Mouse (Mus musculus): ENCODE data around the gene Ppp1r15b. TPM values are rescaled to one million over a fixed set of nuclear protein-coding genes. Genes with fewer than 3 reads are reported as not detected.

Gene Ppp1r15b
- total RNA-seq, 4 experiments from 2014 or later, result 39.6 to 47.7 (median 43.0) TPM

- peak in 1 of 2 experiments; percentile 50 for DNase-seq (ENCODE audit: low spot score in 2 of 2)
Observed at GRCm38 (mm10) chr1:133159128-133159564, 28.2 kb downstream of the Ppp1r15b start.

GRCm38 (mm10) chr1:133161559-133161958 lies 30.6 kb downstream of the Ppp1r15b start:
- DNase-seq (ENCODE audit: low spot score in 2 of 2), result no peak

GRCm38 (mm10) chr1:133162046-133162445 lies 31.1 kb downstream of the Ppp1r15b start:
- no peak for DNase-seq (ENCODE audit: low spot score in 2 of 2)

GRCm38 (mm10) chr1:133162981-133163380 lies 32.0 kb downstream of the Ppp1r15b start:
- DNase-seq (ENCODE audit: low spot score in 2 of 2), result no peak

- no peak for DNase-seq (ENCODE audit: low spot score in 2 of 2)
Observed at GRCm38 (mm10) chr1:133163820-133164431, 33.0 kb downstream of the Ppp1r15b start, which contains the start of gene Plekha6. TSS of gene Plekha6 (plus strand) at chr1:133164210.

GRCm38 (mm10) chr1:133164591-133165011 lies 33.7 kb downstream of the Ppp1r15b start:
- DNase-seq (ENCODE audit: low spot score in 2 of 2), result no peak

- no peak for DNase-seq (ENCODE audit: low spot score in 2 of 2)
Observed at GRCm38 (mm10) chr1:133165111-133165510, 34.2 kb downstream of the Ppp1r15b start.

GRCm38 (mm10) chr1:133168318-133169060 lies 37.5 kb downstream of the Ppp1r15b start:
- no peak for DNase-seq (ENCODE audit: low spot score in 2 of 2)

- no peak for DNase-seq (ENCODE audit: low spot score in 2 of 2)
Observed at GRCm38 (mm10) chr1:133170196-133170595, 39.3 kb downstream of the Ppp1r15b start.

GRCm38 (mm10) chr1:133171357-133171756 lies 40.4 kb downstream of the Ppp1r15b start:
- no peak for DNase-seq (ENCODE audit: low spot score in 2 of 2)

GRCm38 (mm10) chr1:133175150-133175549 lies 44.2 kb downstream of the Ppp1r15b start:
- no peak for DNase-seq (ENCODE audit: low spot score in 2 of 2)

GRCm38 (mm10) chr1:133177480-133178172 lies 46.7 kb downstream of the Ppp1r15b start:
- DNase-seq (ENCODE audit: low spot score in 2 of 2), result peak in 1 of 2 experiments; percentile 41

- peak in 1 of 2 experiments; percentile 34 for DNase-seq (ENCODE audit: low spot score in 2 of 2)
Observed at GRCm38 (mm10) chr1:133178732-133179440, 47.9 kb downstream of the Ppp1r15b start.

- DNase-seq (ENCODE audit: low spot score in 2 of 2), result peak; percentile 79 to 88
Observed at GRCm38 (mm10) chr1:133181072-133182015, 50.4 kb downstream of the Ppp1r15b start.

- peak; percentile 49 to 63 for DNase-seq (ENCODE audit: low spot score in 2 of 2)
Observed at GRCm38 (mm10) chr1:133182016-133182705, 51.2 kb downstream of the Ppp1r15b start.

- no peak for DNase-seq (ENCODE audit: low spot score in 2 of 2)
Observed at GRCm38 (mm10) chr1:133182706-133183095, 51.8 kb downstream of the Ppp1r15b start.

- DNase-seq (ENCODE audit: low spot score in 2 of 2), result no peak
Observed at GRCm38 (mm10) chr1:133183141-133183925, 52.4 kb downstream of the Ppp1r15b start.

- DNase-seq (ENCODE audit: low spot score in 2 of 2), result no peak
Observed at GRCm38 (mm10) chr1:133187948-133188680, 57.2 kb downstream of the Ppp1r15b start.

Data from layer of hippocampus, adult 8-10 months (tissue).